Mouse (Mus musculus): ENCODE measurements around the gene Sult1c2. TPM values are rescaled to one million over a fixed set of nuclear protein-coding genes. Genes with fewer than 3 reads are reported as not detected.

Sult1c2 gene
- polyA plus RNA-seq, 1 experiment from 2014 or later, result not detected

Other genes starting within 250 kb of the Sult1c2 start
- gene Sgo1, start 157.0 kb downstream of the Sult1c2 start, polyA plus RNA-seq (2016; fragmentation: Nextera tagmentation; extraction: Ambion mirVana), result 27.4 and 30.0 TPM in 2 replicates
- not detected in 2 replicates for gene Sult1c1, start 144.3 kb upstream of the Sult1c2 start, polyA plus RNA-seq (2016; fragmentation: Nextera tagmentation; extraction: Ambion mirVana)